Mouse (Mus musculus): ENCODE results near the gene Gatad1. TPM values are rescaled to one million over a fixed set of nuclear protein-coding genes. Genes with fewer than 3 reads are reported as not detected.

Gatad1 gene
- 121 and 161 TPM in 2 replicates for polyA plus RNA-seq (2021; fragmentation: Nextera tagmentation)
- long read RNA-seq, experiment 1, partial matches to known transcripts = 3 of 159 reads
- long read RNA-seq, experiment 1, other reads (novel, unspliced or antisense) = 156 of 159 reads
- long read RNA-seq, experiment 2, partial matches to known transcripts = 0 of 6 reads
- long read RNA-seq, experiment 2, other reads (novel, unspliced or antisense) = 3 of 6 reads

DNA sequence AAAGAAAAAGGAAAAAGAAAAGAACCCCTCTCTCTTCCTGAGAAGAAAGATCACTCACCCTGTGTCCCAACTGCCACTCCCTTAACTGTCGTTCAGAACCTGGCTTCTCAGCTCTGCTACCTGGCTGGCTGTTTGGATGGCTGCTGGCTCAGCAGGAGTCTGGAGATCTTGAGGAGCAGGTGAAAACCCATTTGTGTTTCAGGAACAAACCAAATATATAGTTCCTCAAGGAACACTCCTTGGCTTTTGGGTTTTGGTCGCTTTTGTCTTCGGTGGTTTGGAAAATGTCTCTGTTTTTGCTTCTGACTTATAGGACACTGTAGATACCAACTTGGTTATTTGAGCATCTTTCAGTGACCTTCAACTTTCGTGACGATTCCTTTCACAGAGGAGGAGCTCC lies at the start of gene Gatad1:
Gatad1 (minus strand) TSS at position 101 of the 400 bp plus-strand sequence.

DNA sequence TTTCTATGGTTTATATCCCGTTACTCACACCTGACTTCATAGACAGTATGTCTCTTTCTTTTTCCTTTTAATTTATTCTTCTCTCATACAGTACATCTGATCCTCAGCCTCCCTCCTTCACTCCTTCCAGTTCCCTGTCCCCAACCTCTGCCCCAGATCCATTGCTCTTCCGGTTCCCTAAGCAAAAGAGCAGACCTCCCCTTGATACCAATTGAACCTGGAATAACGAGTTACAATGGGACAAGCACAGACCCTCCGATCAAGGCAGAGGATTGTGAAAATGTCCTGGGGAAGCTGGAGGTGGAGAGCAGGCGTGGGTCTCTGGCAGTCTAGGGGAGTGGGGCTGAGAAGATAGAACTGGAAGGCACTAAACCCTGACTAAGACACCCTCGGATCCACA lies 6.1 kb downstream of the Gatad1 start, which contains the start of gene Tmbim7:
Tmbim7 (plus strand) TSS at position 301 of the 400 bp plus-strand sequence.

DNA sequence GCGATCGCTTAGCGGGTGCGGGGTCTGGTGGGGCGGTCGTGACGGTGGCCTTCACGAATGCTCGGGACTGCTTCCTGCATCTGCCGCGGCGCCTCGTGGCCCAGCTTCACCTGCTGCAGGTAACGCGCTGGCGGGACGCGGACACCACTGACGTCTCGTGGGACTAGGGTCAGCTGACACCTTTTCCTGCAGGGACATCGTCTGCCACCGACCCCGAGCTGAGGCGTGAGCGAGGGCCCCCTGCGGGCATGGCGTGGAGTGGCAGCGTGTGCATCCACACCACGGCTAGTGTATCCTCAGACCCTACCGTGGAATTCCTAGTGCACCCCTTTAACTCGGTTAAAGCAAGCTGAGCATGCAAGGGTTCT lies 60.6 kb downstream of the Gatad1 start, which contains the start of gene Rbm48:
Rbm48 (minus strand) TSS at position 187 of the 368 bp plus-strand sequence.

DNA sequence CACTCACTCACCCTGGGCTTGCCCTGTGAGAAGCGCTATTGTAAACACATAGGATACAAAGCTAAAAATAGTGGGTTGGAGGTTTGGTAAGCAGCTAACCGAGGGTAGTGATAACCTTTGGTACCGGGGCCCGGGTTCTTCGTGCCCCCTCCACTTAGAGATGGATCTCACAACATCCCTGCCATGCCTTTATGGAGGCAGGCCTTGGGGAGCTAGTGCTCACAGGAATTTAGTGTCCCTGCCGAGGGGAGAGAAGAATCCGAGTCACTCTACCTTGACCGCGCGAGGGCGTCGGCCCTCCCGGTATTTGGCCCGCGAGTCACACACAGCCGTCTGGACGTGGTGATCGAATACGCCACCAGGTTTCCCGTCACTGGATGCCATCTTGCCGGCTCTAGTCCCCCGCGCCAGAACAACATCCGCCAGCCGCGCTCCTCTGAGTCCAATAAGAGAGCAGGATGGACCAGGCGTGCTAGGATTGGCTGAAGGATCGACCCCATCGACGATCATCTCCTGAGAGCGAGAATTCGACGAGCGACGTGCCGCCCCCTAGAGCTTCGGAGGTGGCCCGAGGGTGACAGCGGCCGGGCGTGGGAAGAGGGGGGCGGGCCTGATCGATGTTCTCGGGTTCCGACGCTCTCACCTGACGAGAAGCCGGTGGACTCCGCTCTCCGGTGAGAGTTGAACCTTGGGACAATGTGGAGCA lies 61.1 kb downstream of the Gatad1 start, which contains the start of gene Pex1:
Pex1 (plus strand) TSS at position 374 of the 706 bp plus-strand sequence.

Small RNA genes lying within 50 kb of the gene (microRNA-seq; reads per million reads assigned to microRNA genes)
- not detected for gene Gm22926
- not detected for gene Gm26238

Other genes starting within 250 kb of the Gatad1 start
- gene Fam133b, start 113.4 kb downstream of the Gatad1 start, polyA plus RNA-seq (2021; fragmentation: Nextera tagmentation) = 25.1 and 26.7 TPM in 2 replicates
- 0.06 and 0.10 TPM in 2 replicates for gene 1700109H08Rik, start 85.6 kb downstream of the Gatad1 start, polyA plus RNA-seq (2021; fragmentation: Nextera tagmentation)
- gene Pex1, start 61.1 kb downstream of the Gatad1 start, polyA plus RNA-seq (2021; fragmentation: Nextera tagmentation) = 7.4 and 10.5 TPM in 2 replicates
- 11.6 and 17.0 TPM in 2 replicates for gene Rbm48, start 60.6 kb downstream of the Gatad1 start, polyA plus RNA-seq (2021; fragmentation: Nextera tagmentation)
- gene Tmbim7, start 6.0 kb downstream of the Gatad1 start, polyA plus RNA-seq (2021; fragmentation: Nextera tagmentation) = not detected in 2 replicates
- gene Ankib1, start 145.7 kb upstream of the Gatad1 start, polyA plus RNA-seq (2021; fragmentation: Nextera tagmentation) = 5.7 and 6.1 TPM in 2 replicates
- 9.4 and 10.8 TPM in 2 replicates for gene Krit1, start 146.0 kb upstream of the Gatad1 start, polyA plus RNA-seq (2021; fragmentation: Nextera tagmentation)
- gene Lrrd1, start 188.0 kb upstream of the Gatad1 start, polyA plus RNA-seq (2021; fragmentation: Nextera tagmentation) = not detected in 2 replicates
- gene Mterf1a, start 236.7 kb upstream of the Gatad1 start, polyA plus RNA-seq (2021; fragmentation: Nextera tagmentation) = 2.9 and 3.1 TPM in 2 replicates